Mouse (Mus musculus) gastrocnemius, postnatal 36 days (tissue): ENCODE data around the gene Ptprh. TPM values are rescaled to one million over a fixed set of nuclear protein-coding genes. Genes with fewer than 3 reads are reported as not detected.
"Not testable (repeated sequence)": the region's sequence is repeated elsewhere in the genome, so short reads cannot be mapped to it uniquely, and the experiment has no call there.

Experiments used
- DNase-seq, 2 experiments: peaks; one replicate each; pipeline ENCODE4 v3.0.0; 2022
- intact Hi-C: fragments of 180-260 bp; cut with DNase I; formaldehyde crosslinking; loops from one replicate; pipeline ENCODE4 v1.15.1; 2025
- total RNA-seq, 2 experiments: library from RNA; stranded (reverse); gene quantifications; 2 replicates each; pipeline ENCODE4 v1.2.3; 2021

The Ptprh gene
- total RNA-seq, 2 experiments from 2014 or later: not detected

GRCm38 (mm10) chr7:4611511-4611910 is 7.7 kb upstream of the Ptprh start:
- intact Hi-C loops: no loop called here
- no peak for DNase-seq

DNA sequence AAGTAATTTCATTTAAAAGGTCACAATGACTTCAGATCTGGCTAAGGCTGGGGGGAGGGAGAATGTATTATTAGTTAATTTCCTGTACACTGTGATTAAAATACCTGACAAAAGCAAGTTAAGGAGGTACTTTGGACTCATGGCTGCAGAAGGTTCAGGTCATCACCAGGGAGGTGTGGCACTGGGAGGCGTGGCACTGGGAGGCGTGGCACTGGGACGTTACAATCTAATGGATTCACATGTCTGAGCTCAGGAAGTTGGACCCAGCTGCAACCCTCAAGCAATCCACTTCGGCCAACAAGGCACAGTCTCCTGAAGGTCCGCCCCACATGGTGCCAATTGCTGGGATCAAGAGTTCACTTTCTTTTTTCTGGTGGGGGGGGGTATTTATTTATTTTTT is 4.2 kb upstream of the Ptprh start:
- DNase-seq: no peak
- intact Hi-C loops: no loop called here

- intact Hi-C loops: no loop called here
- DNase-seq: no peak
Measured at GRCm38 (mm10) chr7:4602969-4603368, 872 bp downstream of the Ptprh start.

- DNase-seq, intact Hi-C loops: not testable (repeated sequence)
Measured at GRCm38 (mm10) chr7:4597046-4597445, 6.8 kb downstream of the Ptprh start.

GRCm38 (mm10) chr7:4581481-4581880 is 22.4 kb downstream of the Ptprh start:
- intact Hi-C loops, DNase-seq: not testable (repeated sequence)

- intact Hi-C loops, DNase-seq: not testable (repeated sequence)
Measured at GRCm38 (mm10) chr7:4572361-4572760, 31.5 kb downstream of the Ptprh start.

DNA sequence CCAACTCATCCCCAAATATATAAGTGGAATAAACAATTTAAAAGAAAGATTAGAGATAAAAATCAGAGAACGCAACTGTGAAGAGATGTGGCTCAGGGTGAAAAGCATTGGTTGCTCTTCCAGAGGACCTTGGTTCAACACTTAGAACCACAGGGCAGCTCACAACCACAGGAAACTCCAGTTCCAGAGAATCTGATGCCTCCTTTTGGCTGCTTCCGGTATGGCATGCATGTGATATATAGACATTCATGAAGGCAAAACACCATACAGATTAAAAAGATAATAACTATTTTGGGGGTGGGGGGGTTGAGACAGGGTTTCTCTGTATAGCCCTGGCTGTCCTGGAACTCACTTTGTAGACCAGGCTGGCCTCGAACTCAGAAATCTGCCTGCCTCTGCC is 41.2 kb downstream of the Ptprh start:
- intact Hi-C loops: loop anchor here (5.0 kb wide), 2 partner anchors 245 to 375 kb away; no protein-coding TSS in a partner anchor
- DNase-seq: no peak

- no peak for DNase-seq
- intact Hi-C loops: no loop called here
Measured at GRCm38 (mm10) chr7:4557167-4557560, 46.7 kb downstream of the Ptprh start.

- DNase-seq: peak; percentile 35 to 52
- intact Hi-C loops: no loop called here
Measured at GRCm38 (mm10) chr7:4556256-4557166, 47.3 kb downstream of the Ptprh start.

- intact Hi-C loops: no loop called here
- DNase-seq: no peak
Measured at GRCm38 (mm10) chr7:4547221-4547641, 56.6 kb downstream of the Ptprh start, which contains the start of gene Syt5. Syt5 (minus strand) TSS chr7:4547541.

DNA sequence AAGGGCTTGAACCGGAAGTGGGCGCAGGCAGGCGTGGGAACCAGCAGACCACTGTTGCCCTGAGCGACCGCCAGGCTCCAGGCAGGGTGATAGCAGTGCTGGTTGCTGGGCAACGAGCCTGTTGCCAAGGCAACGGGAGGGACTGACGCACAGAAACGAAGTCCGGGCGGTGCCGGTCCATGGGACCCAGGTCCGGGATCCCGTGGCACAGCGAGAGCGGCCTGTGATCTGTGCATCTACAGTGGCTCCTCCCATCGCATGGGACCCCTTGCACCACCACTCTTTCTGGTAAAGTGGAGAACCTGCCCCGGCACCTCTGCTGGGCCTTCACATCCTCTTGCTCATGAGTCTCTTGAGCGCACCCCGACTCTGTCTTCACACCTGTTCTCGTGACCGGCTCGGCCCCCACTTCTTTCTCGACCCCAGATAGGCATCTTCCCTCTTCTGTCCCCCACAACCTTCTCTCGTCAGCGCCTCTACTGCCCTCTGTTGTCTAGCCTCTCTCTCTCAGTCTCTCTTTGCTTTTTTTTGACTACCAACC is 57.2 kb downstream of the Ptprh start:
- intact Hi-C loops: no loop called here
- DNase-seq: no peak

- intact Hi-C loops: no loop called here
Measured at GRCm38 (mm10) chr7:4546050-4546449, 57.8 kb downstream of the Ptprh start.

GRCm38 (mm10) chr7:4542013-4542412 is 61.8 kb downstream of the Ptprh start:
- DNase-seq: no peak
- intact Hi-C loops: no loop called here

More at GRCm38 (mm10) chr7:4546050-4546449, 57.8 kb downstream of the Ptprh start:
- no peak for DNase-seq

GRCm38 (mm10) chr7:4541344-4541743 is 62.5 kb downstream of the Ptprh start:
- DNase-seq: no peak
- intact Hi-C loops: no loop called here

- no peak for DNase-seq
- intact Hi-C loops: no loop called here
Measured at GRCm38 (mm10) chr7:4539019-4539418, 64.8 kb downstream of the Ptprh start.

DNA sequence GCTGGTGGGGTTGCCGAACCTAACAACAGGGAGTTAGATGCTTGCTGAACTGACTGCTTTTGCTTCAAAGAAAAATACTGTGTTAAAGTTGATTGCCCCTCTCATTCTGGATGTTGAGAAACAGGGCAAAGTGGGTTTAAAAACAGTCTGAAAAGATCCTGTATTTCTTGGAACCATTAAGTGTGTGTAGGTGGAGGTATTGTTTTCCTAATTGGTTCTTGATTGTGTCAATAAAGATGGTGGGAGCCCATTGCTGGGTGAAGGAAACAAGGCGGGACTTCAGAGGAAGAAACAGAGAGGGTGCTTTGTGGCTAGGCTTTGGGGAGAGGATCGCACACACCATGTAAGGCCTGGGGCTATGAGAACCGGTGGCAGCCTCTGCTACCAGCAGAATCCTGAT is 66.7 kb downstream of the Ptprh start:
- DNase-seq: no peak
- intact Hi-C loops: no loop called here

DNA sequence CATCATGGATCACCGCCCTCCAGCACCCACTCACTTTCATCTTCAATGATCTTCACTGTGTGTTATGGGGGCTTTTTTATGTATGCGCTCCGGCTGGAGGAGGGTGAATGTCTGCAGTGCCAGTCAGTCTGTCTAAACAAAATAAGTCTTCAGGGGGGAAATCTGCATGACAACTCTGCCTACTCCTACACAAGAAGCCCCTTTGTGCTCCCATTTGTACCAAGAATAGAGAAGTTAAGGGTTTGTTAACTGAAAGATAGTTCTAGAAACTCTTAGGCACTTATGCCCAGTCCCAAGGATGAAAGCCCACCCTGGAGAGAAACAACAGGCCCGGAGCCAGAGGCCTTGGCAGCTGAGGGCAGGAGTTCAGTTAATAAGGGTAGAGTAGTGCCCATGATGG is 67.5 kb downstream of the Ptprh start:
- no peak for DNase-seq
- intact Hi-C loops: no loop called here

GRCm38 (mm10) chr7:4532005-4532729 is 71.7 kb downstream of the Ptprh start, which contains the start of gene Dnaaf3:
Dnaaf3 (minus strand) TSS chr7:4532453.
- intact Hi-C loops: no loop called here
- no peak for DNase-seq

DNA sequence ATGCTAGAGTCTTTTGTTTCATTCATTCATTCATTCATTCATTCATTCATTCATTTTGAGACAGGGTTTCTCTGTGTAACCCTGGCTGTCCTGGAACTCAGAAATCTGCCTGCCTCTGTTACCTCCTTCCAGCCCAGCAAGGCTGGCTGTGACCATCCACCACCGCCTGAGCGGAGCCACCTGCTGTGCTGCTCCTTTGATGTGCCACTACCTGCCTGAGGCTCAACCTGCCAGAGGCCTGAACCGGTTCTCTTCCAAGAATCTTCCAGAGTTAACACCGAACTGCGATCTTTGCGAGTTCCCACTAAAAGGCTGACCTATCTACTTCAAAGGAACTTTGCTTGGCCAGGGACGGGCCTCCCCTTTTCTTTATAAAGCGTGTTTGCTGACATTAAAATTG is 73.7 kb downstream of the Ptprh start:
- intact Hi-C loops, DNase-seq: not testable (repeated sequence)

GRCm38 (mm10) chr7:4527302-4527689 is 76.5 kb downstream of the Ptprh start:
- intact Hi-C loops: no loop called here
- DNase-seq: no peak
